Mouse (Mus musculus) neutrophil, adult 5-6 weeks (primary cell): Measurements from ENCODE around the gene Dda1. TPM values are rescaled to one million over a fixed set of nuclear protein-coding genes. Genes with fewer than 3 reads are reported as not detected.

Experiments
- ATAC-seq: fragments of 151-379, 151-347 bp; 2 replicates; pipeline ENCODE4 v1.8.0; 2017; ENCODE audit warnings: mild to moderate bottlenecking, moderate TSS enrichment; ENCODE audit not compliant: insufficient number of reproducible peaks, poor library complexity, low FRiP score, severe bottlenecking; ENCODE audit errors: extremely low read depth
- total RNA-seq: library from RNA; stranded (forward); fragments of 200-1000 nt; gene quantifications from 2 replicates; pipeline ENCODE4 v1.2.3, GENCODE M21; 2017

The Dda1 gene
- total RNA-seq, 1 experiment from 2014 or later, result 29.2 TPM

- no peak for ATAC-seq
These were observed 2.8 kb upstream of the Dda1 start for GRCm38 (mm10) chr8:71466198-71466597.

GRCm38 (mm10) chr8:71467201-71467600 lies 1.8 kb upstream of the Dda1 start:
- no peak for ATAC-seq

- ATAC-seq, result no peak
These were observed 998 bp upstream of the Dda1 start for GRCm38 (mm10) chr8:71468001-71468400.

- ATAC-seq, result no peak
These were observed 412 bp downstream of the Dda1 start for GRCm38 (mm10) chr8:71469411-71469810.

- ATAC-seq, result no peak
These were observed 1.3 kb downstream of the Dda1 start for GRCm38 (mm10) chr8:71470146-71470912.

GRCm38 (mm10) chr8:71470913-71471255 lies 1.9 kb downstream of the Dda1 start:
- no peak for ATAC-seq

DNA sequence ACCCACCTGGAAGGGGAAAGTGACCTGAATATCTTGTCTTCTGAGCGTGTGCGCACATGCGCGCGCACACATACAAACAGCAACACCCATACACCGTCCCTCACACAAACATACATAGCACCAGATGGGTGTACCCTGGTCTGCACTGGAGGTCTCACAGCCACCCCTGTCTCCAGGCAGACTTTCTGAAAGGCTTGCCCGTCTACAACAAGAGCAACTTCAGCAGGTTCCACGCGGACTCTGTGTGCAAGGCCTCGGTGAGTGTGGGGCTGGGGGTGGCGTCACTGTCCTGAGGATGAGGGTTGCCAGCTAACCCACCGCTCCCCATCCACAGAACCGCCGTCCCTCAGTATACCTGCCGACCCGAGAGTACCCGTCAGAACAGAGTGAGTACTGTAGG lies 2.9 kb downstream of the Dda1 start:
- no peak for ATAC-seq

DNA sequence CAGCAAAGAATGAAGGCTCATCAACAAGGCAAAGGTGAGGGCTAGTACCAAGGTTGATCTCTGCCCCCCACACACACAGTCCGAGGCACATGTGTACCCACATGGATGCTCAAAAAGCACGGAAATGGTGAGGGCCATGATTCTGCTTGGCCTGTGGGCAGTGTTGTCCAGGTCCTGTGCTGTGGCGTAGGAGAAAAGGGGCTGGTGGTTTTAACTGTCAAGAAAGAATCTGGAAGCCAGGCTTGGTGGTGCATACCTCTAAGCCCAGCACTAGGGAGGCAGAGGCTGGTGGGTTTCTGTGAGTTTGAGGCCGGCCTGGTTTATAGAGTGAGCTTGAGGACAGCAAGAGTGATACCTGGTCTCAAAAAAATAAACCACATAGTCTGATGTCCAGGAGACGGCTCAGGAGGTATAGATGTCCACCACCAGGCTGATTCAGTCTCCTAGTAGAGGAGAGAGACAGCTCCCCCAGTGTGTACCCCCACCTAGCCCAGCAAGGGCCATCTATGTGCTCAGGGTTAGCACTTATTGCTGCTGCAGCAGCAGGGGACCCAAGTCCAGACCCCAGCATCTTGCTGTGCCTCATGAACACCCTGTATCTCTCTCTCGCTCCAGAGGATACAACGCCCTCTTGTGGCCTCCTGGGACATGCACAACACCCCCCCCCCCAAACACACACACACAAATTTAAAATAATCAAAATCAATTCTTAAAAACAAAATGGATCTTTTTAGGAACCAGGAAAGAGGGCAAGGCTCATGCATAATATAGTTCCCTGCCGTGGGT lies 3.8 kb downstream of the Dda1 start:
- no peak for ATAC-seq

DNA sequence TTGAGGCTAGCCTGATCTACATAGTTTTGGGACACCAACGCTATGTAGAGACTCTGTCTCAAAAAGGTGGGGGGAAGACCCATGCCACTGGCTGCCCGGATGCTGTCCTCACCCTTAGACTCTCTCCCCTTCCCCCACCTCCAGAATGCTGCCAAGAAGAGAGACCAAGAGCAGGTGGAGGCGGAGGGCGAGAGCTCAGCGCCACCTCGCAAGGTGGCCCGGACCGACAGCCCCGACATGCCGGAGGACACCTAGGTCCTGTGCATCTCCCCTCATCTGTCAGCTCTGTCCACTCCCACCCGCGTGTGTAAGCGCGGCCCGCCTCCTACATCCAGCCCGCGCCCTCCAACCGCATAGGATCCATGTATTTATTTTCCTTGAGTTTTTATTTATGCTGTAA lies 5.3 kb downstream of the Dda1 start:
- no peak for ATAC-seq

GRCm38 (mm10) chr8:71474785-71475701 lies 6.0 kb downstream of the Dda1 start:
- ATAC-seq, result no peak

DNA sequence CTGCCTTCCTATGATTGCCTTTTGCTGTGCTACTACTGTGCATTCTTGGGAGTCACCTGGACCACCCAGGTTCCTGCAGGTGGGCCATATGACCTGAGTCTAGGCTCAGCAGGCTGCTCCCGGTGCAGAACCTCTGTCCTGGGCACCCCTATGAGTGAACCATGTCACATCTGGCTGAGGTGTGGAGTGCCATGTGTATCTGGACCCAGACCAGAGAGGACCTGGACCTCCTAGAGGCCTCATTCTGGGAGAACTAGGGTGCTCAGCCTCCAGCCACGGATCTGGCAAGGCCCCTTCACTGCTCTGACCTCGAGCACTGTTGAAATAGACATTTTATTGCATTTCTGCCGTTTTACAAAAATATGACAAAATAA lies 6.7 kb downstream of the Dda1 start:
- no peak for ATAC-seq

DNA sequence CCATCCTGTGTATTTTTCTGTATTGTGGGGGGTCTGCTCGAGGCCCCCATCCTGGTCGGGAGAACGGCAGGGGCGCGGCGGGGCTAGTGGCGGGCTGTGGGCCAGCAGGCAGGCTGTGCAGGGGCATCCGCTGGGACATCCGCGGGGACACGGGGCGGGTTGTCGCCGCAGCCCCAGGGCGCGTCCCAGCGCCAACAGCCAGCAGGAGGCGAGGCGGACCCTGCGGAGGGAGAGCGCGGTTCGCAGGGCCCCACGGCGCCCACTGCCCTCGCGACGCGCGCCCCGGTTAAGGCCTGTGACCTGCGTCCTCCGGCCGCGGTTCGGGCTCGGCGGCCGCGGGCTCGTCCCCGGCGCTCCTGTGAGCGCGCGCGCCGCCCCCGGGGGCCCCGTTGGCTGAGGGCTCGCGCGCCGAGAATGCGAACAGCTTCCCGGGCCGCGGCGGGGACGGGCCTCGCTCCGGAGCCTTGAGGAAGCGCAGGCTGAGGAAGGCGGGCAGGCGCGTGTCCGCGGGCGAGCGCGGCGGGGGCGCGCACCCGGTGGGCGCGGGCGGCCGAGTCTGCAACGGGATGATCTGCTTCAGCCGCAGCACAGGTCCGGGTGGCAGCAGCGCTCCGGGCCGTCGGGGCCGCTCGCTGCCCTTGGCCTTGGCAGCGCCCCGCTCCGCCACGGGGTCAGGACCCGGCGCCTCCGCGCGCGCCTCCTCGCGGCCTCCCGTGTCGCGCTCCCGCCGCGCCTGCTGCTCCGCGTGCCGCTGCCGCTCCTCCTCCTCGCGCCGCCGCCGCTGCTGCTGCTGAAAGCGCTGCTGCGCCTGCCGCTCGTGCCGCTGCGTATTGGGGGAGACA lies 7.3 kb downstream of the Dda1 start:
- no peak for ATAC-seq

- ATAC-seq, result no peak
These were observed 8.3 kb downstream of the Dda1 start for GRCm38 (mm10) chr8:71477196-71477845.

DNA sequence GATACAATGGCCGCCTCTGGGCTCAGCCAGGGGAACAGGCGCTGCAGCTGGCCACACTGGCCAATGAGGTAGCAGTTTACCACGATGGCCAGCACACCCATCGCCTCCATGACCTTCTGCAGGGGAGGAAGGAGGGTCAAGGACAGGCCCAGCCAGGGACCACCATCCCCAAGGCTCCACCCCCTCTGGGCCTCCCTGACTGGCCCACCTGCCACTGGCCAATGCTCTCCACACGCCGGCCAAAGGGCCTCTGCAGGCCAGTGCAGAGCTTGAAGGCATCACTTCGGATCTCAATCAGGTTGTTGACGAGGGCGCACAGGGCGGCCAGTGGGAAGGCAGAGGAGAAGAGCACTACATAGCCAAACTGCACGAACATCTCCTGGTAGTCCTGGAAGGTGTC lies 9.9 kb downstream of the Dda1 start:
- ATAC-seq, result no peak

GRCm38 (mm10) chr8:71483932-71484331 lies 14.9 kb downstream of the Dda1 start:
- no peak for ATAC-seq

DNA sequence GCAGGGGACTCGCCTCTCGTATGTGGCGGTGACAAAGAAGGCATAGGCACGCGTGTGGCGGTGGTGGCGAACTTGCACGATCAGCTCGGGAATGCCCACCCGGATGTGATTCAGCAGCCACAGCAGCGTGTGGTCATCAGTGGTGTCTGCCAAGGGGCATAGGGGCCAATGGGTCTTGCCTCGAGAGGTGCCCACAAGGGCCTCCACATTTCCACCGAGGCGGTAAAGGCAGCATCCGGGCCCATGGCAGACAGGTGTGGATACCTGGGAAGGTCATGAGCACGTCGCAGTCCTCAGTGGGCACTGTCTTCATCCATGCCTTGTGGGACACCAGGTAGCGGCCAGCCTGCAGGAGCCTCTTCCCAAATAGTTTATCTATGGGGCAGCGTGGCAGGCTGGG lies 15.7 kb downstream of the Dda1 start:
- ATAC-seq, result no peak

DNA sequence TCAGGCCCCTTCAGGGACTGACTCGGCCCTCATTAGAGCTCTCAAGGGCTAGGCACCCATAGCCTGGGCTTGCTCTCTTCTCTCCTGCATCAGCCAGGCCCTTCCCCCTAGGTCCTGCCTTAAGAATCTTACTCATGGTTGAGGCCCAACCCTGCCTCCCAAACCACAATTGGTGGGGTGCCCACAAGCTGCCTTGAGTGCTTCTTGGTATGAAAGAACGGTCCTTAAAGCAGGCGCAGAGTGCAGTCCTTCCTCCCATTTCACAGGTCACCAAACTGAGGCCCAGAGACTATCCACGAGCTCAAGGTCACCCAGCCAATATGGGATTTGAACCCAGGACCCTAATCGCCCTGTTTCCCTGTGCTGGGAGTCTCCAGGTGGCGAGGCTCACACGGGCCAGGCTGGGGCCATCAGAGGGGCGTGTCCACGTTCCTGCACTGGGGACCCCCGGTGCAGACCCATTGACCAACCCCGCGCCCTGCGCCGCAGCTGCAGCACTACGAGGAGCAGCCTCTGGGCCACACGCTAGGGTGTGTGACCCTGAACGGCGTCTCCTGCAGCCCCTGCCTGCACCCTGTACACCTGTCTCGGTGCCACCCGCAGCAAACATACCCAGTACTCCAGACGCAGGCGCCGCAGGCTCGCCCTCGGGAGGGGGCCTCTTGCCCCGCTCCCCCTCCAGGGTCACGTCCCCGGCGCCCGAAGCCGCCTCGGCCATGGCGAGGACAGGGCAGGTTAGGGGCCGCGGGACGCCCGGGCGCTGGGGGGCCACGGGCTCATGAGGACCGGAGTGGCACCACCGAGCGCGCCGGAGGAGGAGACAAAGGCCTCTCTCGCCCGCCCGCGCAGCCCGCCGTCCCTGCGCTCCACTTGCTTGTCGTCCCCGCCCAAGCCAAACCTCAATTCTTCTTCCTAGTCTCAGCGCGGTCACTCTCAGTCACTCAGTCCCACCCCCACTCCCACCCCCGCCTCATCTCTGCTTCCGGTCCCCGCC lies 16.4 kb downstream of the Dda1 start, which contains the start of gene Ano8:
Gene Ano8, minus strand, starts transcription at position 822 of the 994 bp plus-strand sequence.
- peak; percentile 44; the same call in 1 of the 2 replicates for ATAC-seq
